Mouse (Mus musculus): ENCODE data around the gene Fkbp11.
A peak's percentile ranks its signal among the peaks of the same experiment; 100 is the strongest.

Gene Fkbp11

GRCm38 (mm10) chr15:98738796-98739195 lies 10.8 kb upstream of the Fkbp11 start:
- DNase-seq = no peak

- DNase-seq = no peak
Observed at GRCm38 (mm10) chr15:98737881-98738280, 9.9 kb upstream of the Fkbp11 start.

- no peak for DNase-seq
Observed at GRCm38 (mm10) chr15:98736521-98736920, 8.5 kb upstream of the Fkbp11 start.

GRCm38 (mm10) chr15:98733976-98734566 lies 6.1 kb upstream of the Fkbp11 start:
- no peak for DNase-seq

GRCm38 (mm10) chr15:98733370-98733769 lies 5.4 kb upstream of the Fkbp11 start:
- no peak for DNase-seq

GRCm38 (mm10) chr15:98732006-98732531 lies 4.1 kb upstream of the Fkbp11 start:
- no peak for DNase-seq

GRCm38 (mm10) chr15:98730790-98731189 lies 2.8 kb upstream of the Fkbp11 start:
- DNase-seq = no peak

- no peak for DNase-seq
Observed at GRCm38 (mm10) chr15:98729791-98730545, 2.0 kb upstream of the Fkbp11 start.

- no peak for DNase-seq
Observed at GRCm38 (mm10) chr15:98728366-98728765, 368 bp upstream of the Fkbp11 start.

GRCm38 (mm10) chr15:98726746-98727145 lies 1.3 kb downstream of the Fkbp11 start:
- DNase-seq = no peak

- DNase-seq = no peak
Observed at GRCm38 (mm10) chr15:98726079-98726478, 1.9 kb downstream of the Fkbp11 start.

GRCm38 (mm10) chr15:98724441-98724840 lies 3.6 kb downstream of the Fkbp11 start:
- no peak for DNase-seq

- DNase-seq = no peak
Observed at GRCm38 (mm10) chr15:98722854-98723253, 5.1 kb downstream of the Fkbp11 start.

- no peak for DNase-seq
Observed at GRCm38 (mm10) chr15:98722191-98722590, 5.8 kb downstream of the Fkbp11 start.

- DNase-seq = no peak
Observed at GRCm38 (mm10) chr15:98717301-98717700, 10.7 kb downstream of the Fkbp11 start.

- DNase-seq = peak; percentile 16
Observed at GRCm38 (mm10) chr15:98714230-98714652, 13.8 kb downstream of the Fkbp11 start.

GRCm38 (mm10) chr15:98710442-98710841 lies 17.6 kb downstream of the Fkbp11 start:
- DNase-seq = peak; percentile 46

- peak; percentile 88 for DNase-seq
Observed at GRCm38 (mm10) chr15:98707766-98708372, 20.1 kb downstream of the Fkbp11 start, which contains the start of gene Ccdc65. Gene Ccdc65 (plus strand): TSS chr15:98708207.

- DNase-seq = no peak
Observed at GRCm38 (mm10) chr15:98704312-98704711, 23.7 kb downstream of the Fkbp11 start.

GRCm38 (mm10) chr15:98699190-98700105 lies 28.6 kb downstream of the Fkbp11 start:
- DNase-seq = peak; percentile 84

- no peak for DNase-seq
Observed at GRCm38 (mm10) chr15:98696216-98696615, 31.8 kb downstream of the Fkbp11 start.

GRCm38 (mm10) chr15:98695726-98696125 lies 32.3 kb downstream of the Fkbp11 start:
- DNase-seq = no peak

All from cerebellum, adult 9-11 months (tissue).